Mouse (Mus musculus) layer of hippocampus, adult 9-10 months (tissue): ENCODE measurements around the gene Krcc1.

Experiments
- DNase-seq: peaks from one replicate; pipeline ENCODE4 v3.0.0; 2022; ENCODE audit warnings: low spot score

Gene Krcc1

DNA sequence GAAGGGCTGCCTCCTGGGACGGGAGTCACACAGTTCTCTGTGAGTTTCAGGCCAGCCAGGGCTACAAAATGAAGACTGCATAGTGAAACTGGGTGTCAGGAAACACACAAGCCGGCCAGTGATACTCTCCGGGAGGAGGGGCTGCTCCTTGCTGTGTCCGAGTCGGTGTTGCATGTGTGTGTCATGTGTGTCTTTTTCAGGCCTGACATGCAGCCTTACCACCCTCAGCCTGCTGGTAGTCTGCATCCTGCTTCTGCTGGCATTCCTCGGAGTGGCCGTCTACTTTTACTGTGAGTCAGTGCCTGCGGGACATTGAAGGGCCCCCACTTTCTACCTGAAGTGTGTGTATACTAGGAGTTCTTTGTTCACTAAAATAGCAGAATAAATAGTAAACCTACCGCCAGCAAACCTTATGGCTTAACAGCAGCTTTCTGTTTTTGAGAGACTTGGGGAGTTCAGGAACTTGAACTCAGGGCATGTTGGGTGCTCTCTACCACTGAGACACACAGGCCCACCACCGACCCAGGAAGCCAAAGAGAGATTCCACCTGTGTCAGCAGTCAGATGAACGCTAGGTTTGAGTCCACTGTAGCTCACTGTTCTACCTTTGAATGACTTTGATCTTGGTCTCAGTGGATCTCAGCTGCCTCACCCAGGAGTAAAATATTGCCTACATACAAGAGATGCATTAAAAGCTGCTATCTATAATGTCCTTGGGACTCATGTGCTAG, 60.9 kb downstream of the Krcc1 start:
- no peak for DNase-seq

DNA sequence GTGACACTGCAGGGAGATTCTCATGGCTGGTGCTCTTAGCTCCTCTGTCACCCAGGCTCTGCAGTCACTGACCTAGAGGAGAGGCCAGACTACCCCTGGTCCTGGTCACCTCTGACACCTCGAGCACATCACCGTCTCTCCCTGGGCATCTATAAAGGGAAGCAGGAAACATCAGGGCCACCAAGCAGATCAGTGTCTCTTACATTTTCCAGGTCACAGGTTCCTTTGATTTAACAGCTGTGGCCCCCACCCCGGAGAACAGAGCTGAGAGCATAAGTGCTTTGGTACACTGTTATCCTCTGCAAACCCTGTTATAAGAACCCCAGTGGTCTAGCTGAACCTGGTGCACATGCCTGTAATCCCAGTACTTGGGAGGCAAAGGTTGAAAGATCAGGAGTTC, 61.6 kb downstream of the Krcc1 start:
- no peak for DNase-seq

- no peak for DNase-seq
These were observed 62.2 kb downstream of the Krcc1 start for GRCm38 (mm10) chr6:71333578-71334273.
